Mouse (Mus musculus): ENCODE results near the gene Thpo. TPM values are rescaled to one million over a fixed set of nuclear protein-coding genes. Genes with fewer than 3 reads are reported as not detected.
A peak's percentile ranks its signal among the peaks of the same experiment; 100 is the strongest.

Thpo gene
- total and polyA plus RNA-seq, 3 experiments, result not detected

- H3K9me3 ChIP-seq (replicated peaks; ENCODE audit: insufficient read depth, low read length), result no peaks in the 10 kb centered on the region
- H3K9ac ChIP-seq (ENCODE audit: control insufficient read depth, low read depth, low read length, poor library complexity, severe bottlenecking), result no peak overlapping the region
- H3K79me2 ChIP-seq (ENCODE audit: control insufficient read depth, insufficient read depth, low read length, poor library complexity), result no peaks in the 10 kb centered on the region
- no peak for TF ChIP-seq UBTF (IDR thresholded peaks at IDR 0.05; ENCODE audit: borderline replicate concordance, insufficient read depth, low read depth, low read length)
- no peak for TF ChIP-seq CHD1 (IDR thresholded peaks at IDR 0.05; ENCODE audit: low read depth, low read length)
- no peak for TF ChIP-seq MAX (IDR thresholded peaks at IDR 0.05; ENCODE audit: low read length)
- no peak for TF ChIP-seq MXI1 (IDR thresholded peaks at IDR 0.05; ENCODE audit: low read depth, low read length)
- no peak for TF ChIP-seq TAL1 (IDR thresholded peaks at IDR 0.05; ENCODE audit: low read length)
- TF ChIP-seq KAT2A (conservative IDR thresholded peaks at IDR 0.05; ENCODE audit: low read depth, low read length), result no peak
- TF ChIP-seq USF1 (IDR thresholded peaks at IDR 0.05; ENCODE audit: low read depth, low read length), result no peak
- no peak for TF ChIP-seq JUND (IDR thresholded peaks at IDR 0.05; ENCODE audit: low read depth, low read length)
- no peak for TF ChIP-seq MEF2A (IDR thresholded peaks at IDR 0.05; ENCODE audit: extremely low read depth, insufficient replicate concordance, low read depth, low read length, poor library complexity, severe bottlenecking)
- no peak for TF ChIP-seq TCF12 (IDR thresholded peaks at IDR 0.05; ENCODE audit: low read depth, low read length)
- no peak for TF ChIP-seq CHD2 (IDR thresholded peaks at IDR 0.05; ENCODE audit: low read length)
- TF ChIP-seq SIN3A (IDR thresholded peaks at IDR 0.05; ENCODE audit: low read length), result no peak
- TF ChIP-seq TBP (IDR thresholded peaks at IDR 0.05; ENCODE audit: low read depth, low read length), result no peak
- no peak for TF ChIP-seq RAD21 (IDR thresholded peaks at IDR 0.05; ENCODE audit: low read depth, low read length)
- TF ChIP-seq POLR2AphosphoS5 (IDR thresholded peaks at IDR 0.05; ENCODE audit: borderline replicate concordance, low read depth, low read length), result no peak
- no peak for TF ChIP-seq USF2 (IDR thresholded peaks at IDR 0.05; ENCODE audit: borderline replicate concordance in 1 of 2, insufficient read depth in 1 of 2, low read depth in 1 of 2, low read length in 2 of 2)
- peak; percentile 40 for DNase-seq (ENCODE audit: low read depth, low spot score)
- H3K27me3 ChIP-seq (ENCODE audit: control insufficient read depth in 1 of 2, insufficient read depth in 2 of 2, low read length in 2 of 2), result no peaks in the 10 kb centered on the region
- no peaks in the 10 kb centered on the region for H3K4me1 ChIP-seq (ENCODE audit: control insufficient read depth in 1 of 2, insufficient read depth in 2 of 2, low read length in 2 of 2)
- no peak overlapping the region for H3K4me3 ChIP-seq (ENCODE audit: control insufficient read depth in 1 of 2, insufficient read depth in 1 of 2, low read depth in 2 of 2, low read length in 2 of 2)
- peaks cover 2 to 6% of the 10 kb centered on the region in 2 experiments; a peak in 3 of 4 replicates for H3K36me3 ChIP-seq (ENCODE audit: control insufficient read depth in 1 of 2, insufficient read depth in 2 of 2, low read length in 2 of 2)
- H3K27ac ChIP-seq (ENCODE audit: control insufficient read depth, low read depth, low read length), result no peak overlapping the region
Observed at GRCm38 (mm10) chr16:20694781-20695180, 39.5 kb downstream of the Thpo start.

GRCm38 (mm10) chr16:20693111-20693701, 41.1 kb downstream of the Thpo start, which contains the start of gene Fam131a:
Fam131a (plus strand) TSS chr16:20693241.
- no peaks in the 10 kb centered on the region for H3K27me3 ChIP-seq (ENCODE audit: control insufficient read depth in 1 of 2, insufficient read depth in 2 of 2, low read length in 2 of 2)
- DNase-seq (ENCODE audit: low read depth, low spot score), result no peak
- H3K27ac ChIP-seq (ENCODE audit: control insufficient read depth, low read depth, low read length), result no peak within 1 kb of the TSS
- H3K4me3 ChIP-seq (ENCODE audit: control insufficient read depth in 1 of 2, insufficient read depth in 1 of 2, low read depth in 2 of 2, low read length in 2 of 2), result no peak within 1 kb of the TSS
- no peaks in the 10 kb centered on the region for H3K9me3 ChIP-seq (replicated peaks; ENCODE audit: insufficient read depth, low read length)
- H3K9ac ChIP-seq (ENCODE audit: control insufficient read depth, low read depth, low read length, poor library complexity, severe bottlenecking), result no peak within 1 kb of the TSS
- TF ChIP-seq POLR2AphosphoS2 (IDR thresholded peaks at IDR 0.05; ENCODE audit: low read length) (0 out of 2 replicates have a peak, but pooled peaks have one; percentile 67), MAZ (IDR thresholded peaks at IDR 0.05; ENCODE audit: low read depth, low read length) (no peak), POLR2A (IDR thresholded peaks at IDR 0.05; ENCODE audit: control insufficient read depth in 1 of 2, insufficient read depth in 1 of 2, low read depth in 1 of 2, low read length in 2 of 2, poor library complexity in 1 of 2) (peak in 1 of 2 experiments; percentile 45; a peak in 1 of 4 replicates), MYC (IDR thresholded peaks at IDR 0.05; ENCODE audit: low read depth, low read length) (no peak)
- peaks cover 5 to 16% of the 10 kb centered on the region in 2 experiments; a peak in 3 of 4 replicates for H3K36me3 ChIP-seq (ENCODE audit: control insufficient read depth in 1 of 2, insufficient read depth in 2 of 2, low read length in 2 of 2)
- H3K79me2 ChIP-seq (ENCODE audit: control insufficient read depth, insufficient read depth, low read length, poor library complexity), result no peaks in the 10 kb centered on the region
- no peaks in the 10 kb centered on the region for H3K4me1 ChIP-seq (ENCODE audit: control insufficient read depth in 1 of 2, insufficient read depth in 2 of 2, low read length in 2 of 2)

All from MEL (cell line).